Mouse (Mus musculus): ENCODE measurements around the gene Hmgcll1.

DNA sequence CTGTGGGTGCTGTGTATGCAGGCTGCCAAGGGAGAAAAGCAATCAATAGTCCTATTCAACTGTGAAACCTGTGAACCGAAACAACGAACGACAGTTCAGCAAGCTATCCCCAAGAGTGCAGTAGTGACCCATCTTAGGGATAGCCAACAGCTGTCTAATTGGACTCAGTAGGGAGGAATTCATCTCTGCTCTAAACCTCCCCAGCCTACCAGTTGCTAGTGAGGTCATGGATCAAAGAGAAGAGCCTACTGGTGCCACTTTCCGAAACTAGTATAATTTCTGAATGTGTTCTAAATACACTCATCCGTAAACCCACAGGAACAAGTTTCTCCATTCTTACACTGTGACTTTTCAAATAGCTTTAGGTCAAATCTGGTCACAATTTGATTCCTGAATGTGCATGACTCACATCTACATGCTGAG, 8.9 kb downstream of the Hmgcll1 start:
- TF ChIP-seq CTCF (IDR thresholded peaks at IDR 0.05), result 0 out of 2 replicates have a peak, but pooled peaks have one; percentile 19
- TF ChIP-seq EP300 (IDR thresholded peaks at IDR 0.05), result no peak

All from lung, postnatal 0 days (tissue).